Mouse (Mus musculus): Measurements from ENCODE around the gene Lsm14a. TPM values are rescaled to one million over a fixed set of nuclear protein-coding genes. Genes with fewer than 3 reads are reported as not detected.
A peak's percentile ranks its signal among the peaks of the same experiment; 100 is the strongest.

The Lsm14a gene
- 38.2 and 38.7 TPM in 2 replicates for polyA plus RNA-seq (2014; fragmentation: Nextera tagmentation; extraction: Ambion mirVana)

DNA sequence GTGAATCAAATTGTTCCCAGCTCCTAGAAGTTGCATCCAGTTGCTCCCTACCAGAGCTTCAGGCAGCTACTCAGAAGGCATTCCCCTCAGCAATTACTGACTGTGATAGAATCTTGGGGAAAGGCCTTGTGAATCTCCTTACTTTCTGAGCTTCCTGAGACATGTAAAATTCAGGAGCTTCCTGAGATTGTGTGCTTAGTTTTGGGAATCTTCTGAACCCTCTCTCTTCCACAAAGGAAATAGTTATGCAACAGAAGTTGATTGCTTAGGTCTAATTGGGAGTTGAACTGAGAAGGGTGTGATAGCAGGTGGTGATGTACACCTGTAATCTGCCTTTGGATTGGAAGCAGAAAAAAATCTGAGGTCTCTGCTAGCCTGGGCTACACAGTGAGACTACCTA is at the start of gene Lsm14a:
Gene Lsm14a (minus strand): TSS at position 101 of the 400 bp plus-strand sequence.
- DNase-seq (ENCODE audit: low spot score) (no peak), ATAC-seq (ENCODE audit: low FRiP score) (no peak)

DNA sequence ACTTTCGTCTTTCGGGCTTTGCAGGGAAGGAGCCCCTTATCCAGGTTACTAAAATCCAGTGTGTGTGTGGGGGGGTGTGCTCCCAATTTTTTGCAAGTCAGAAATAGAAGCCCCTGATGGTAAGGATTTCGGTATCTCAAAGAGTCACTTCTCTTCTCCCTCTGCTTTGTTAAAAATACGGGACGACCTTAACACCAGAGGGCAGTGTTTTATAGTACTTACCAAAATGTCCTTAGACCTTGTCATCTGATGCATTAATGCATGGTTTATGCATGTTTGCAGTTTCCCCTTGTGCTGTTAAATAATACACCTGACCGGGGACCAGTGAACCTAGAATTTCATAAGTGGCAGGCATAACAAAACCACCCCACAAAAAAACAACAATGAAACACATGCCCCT is 45.8 kb upstream of the Lsm14a start:
- DNase-seq (ENCODE audit: low spot score) (peak; percentile 80), ATAC-seq (ENCODE audit: low FRiP score) (no peak)
- Histone ChIP-seq H3K4me2 (replicated peaks) (no peak overlapping the region), H3K27ac (no peak overlapping the region), H3K4me3 (replicated peaks; ENCODE audit: low read length) (no peak overlapping the region), H3K4me1 (replicated peaks; ENCODE audit: control insufficient read depth, insufficient read depth, low read length) (no peaks in the 10 kb centered on the region), H3K9me3 (ENCODE audit: control insufficient read depth, low read length) (no peaks in the 10 kb centered on the region), H3K36me3 (replicated peaks; ENCODE audit: control insufficient read depth, insufficient read depth) (no peaks in the 10 kb centered on the region), H3K9ac (no peak overlapping the region), H3K27me3 (ENCODE audit: control insufficient read depth, insufficient read depth, low read length) (no peaks in the 10 kb centered on the region)
- WGBS: 35% methylated on average over 6 of the region's 6 CpGs

More for the DNA sequence above, at the start of gene Lsm14a:
- H3K9ac ChIP-seq: no peak within 1 kb of the TSS
- H3K4me1 ChIP-seq (replicated peaks; ENCODE audit: control insufficient read depth, insufficient read depth, low read length): peaks cover 15% of the 10 kb centered on the region
- no peak within 1 kb of the TSS for H3K27ac ChIP-seq
- H3K27me3 ChIP-seq (ENCODE audit: control insufficient read depth, insufficient read depth, low read length): no peaks in the 10 kb centered on the region
- no peak within 1 kb of the TSS for H3K4me2 ChIP-seq (replicated peaks)
- no peak within 1 kb of the TSS for H3K4me3 ChIP-seq (replicated peaks; ENCODE audit: low read length)
- no peaks in the 10 kb centered on the region for H3K36me3 ChIP-seq (replicated peaks; ENCODE audit: control insufficient read depth, insufficient read depth)
- no peaks in the 10 kb centered on the region for H3K9me3 ChIP-seq (ENCODE audit: control insufficient read depth, low read length)

DNA sequence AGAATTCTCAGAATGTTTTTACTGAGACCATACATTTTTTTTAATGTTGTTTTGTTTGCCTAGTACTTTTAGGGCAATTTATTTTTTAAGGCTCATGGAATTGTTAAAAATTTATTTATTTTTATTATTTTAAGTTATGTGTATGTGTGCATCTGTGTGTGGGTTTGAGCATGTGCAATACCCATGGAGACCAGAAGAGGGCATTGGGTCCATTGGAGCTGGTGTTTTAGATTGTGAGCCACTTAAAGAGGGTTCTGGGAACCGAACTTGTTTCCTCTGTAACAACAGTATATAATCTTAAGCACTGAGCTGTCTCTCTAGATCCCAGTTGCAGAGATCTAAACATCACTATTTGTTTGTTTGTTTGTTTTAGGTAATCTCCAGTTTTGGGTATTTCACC is 40.5 kb upstream of the Lsm14a start:
- no peaks in the 10 kb centered on the region for H3K4me1 ChIP-seq (replicated peaks; ENCODE audit: control insufficient read depth, insufficient read depth, low read length)
- no peaks in the 10 kb centered on the region for H3K36me3 ChIP-seq (replicated peaks; ENCODE audit: control insufficient read depth, insufficient read depth)
- H3K27ac ChIP-seq: no peak overlapping the region
- no peak overlapping the region for H3K9ac ChIP-seq
- H3K4me2 ChIP-seq (replicated peaks): no peak overlapping the region
- no peak overlapping the region for H3K4me3 ChIP-seq (replicated peaks; ENCODE audit: low read length)
- 93% methylated on average over 1 of the region's 1 CpGs for whole genome bisulfite sequencing
- ATAC-seq (ENCODE audit: low FRiP score): no peak
- H3K27me3 ChIP-seq (ENCODE audit: control insufficient read depth, insufficient read depth, low read length): no peaks in the 10 kb centered on the region
- DNase-seq (ENCODE audit: low spot score): no peak
- no peaks in the 10 kb centered on the region for H3K9me3 ChIP-seq (ENCODE audit: control insufficient read depth, low read length)

DNA sequence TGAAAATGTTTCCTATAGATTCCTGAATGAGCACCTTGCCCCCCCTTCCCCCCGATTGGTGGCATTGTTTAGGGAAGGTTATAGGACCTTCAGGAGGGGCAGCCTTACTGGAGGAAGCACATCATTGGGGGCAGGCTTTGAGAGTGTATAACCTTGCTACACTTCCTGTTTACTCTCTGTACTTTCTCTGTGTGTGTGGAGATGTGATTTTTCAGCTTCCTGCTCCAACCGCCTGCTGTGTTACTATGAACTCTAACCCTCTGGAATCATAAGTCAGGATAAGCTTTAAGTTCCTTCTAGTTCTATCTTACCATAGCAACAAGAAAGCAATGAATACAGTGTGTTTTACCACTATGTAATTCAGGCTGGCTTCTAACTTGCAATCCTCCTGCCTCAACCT is 28.1 kb upstream of the Lsm14a start:
- DNase-seq (ENCODE audit: low spot score) (no peak), ATAC-seq (ENCODE audit: low FRiP score) (no peak)
- H3K9ac ChIP-seq: no peak overlapping the region
- H3K27me3 ChIP-seq (ENCODE audit: control insufficient read depth, insufficient read depth, low read length): no peaks in the 10 kb centered on the region
- no peaks in the 10 kb centered on the region for H3K36me3 ChIP-seq (replicated peaks; ENCODE audit: control insufficient read depth, insufficient read depth)
- no peak overlapping the region for H3K4me2 ChIP-seq (replicated peaks)
- H3K4me1 ChIP-seq (replicated peaks; ENCODE audit: control insufficient read depth, insufficient read depth, low read length): no peaks in the 10 kb centered on the region
- no peak overlapping the region for H3K27ac ChIP-seq
- no peaks in the 10 kb centered on the region for H3K9me3 ChIP-seq (ENCODE audit: control insufficient read depth, low read length)
- WGBS: 82% methylated on average over 2 of the region's 2 CpGs
- no peak overlapping the region for H3K4me3 ChIP-seq (replicated peaks; ENCODE audit: low read length)

DNA sequence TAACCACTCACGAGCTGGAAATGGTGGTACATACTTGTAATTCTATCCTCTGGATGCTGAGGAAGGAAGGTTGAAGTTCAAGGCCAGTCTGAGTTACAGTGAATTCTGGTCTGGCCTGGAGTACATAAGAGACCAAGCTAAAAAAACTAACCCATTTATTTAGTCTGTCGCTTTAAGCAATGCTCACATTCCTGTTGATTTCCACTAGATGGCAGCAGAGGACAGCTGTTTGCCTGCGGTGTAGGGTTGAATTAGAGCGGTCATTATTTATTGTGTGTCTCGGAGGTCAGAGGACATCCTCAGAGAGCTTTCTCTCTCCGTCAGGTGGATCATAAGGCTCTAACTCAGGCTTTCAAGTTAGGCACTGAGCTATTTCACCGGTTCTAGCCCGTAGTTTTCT is 14.4 kb upstream of the Lsm14a start:
- H3K9ac ChIP-seq: 0 out of 2 replicates have a peak overlapping the region, but pooled peaks have one; percentile 34
- ATAC-seq (ENCODE audit: low FRiP score) (peak; percentile 69; the same call in 1 of the 2 replicates), DNase-seq (ENCODE audit: low spot score) (peak; percentile 86)
- H3K4me2 ChIP-seq (replicated peaks): peak overlapping the region; percentile 38
- H3K27ac ChIP-seq: no peak overlapping the region
- H3K27me3 ChIP-seq (ENCODE audit: control insufficient read depth, insufficient read depth, low read length): no peaks in the 10 kb centered on the region
- H3K4me1 ChIP-seq (replicated peaks; ENCODE audit: control insufficient read depth, insufficient read depth, low read length): no peaks in the 10 kb centered on the region
- 10% methylated on average over 8 of the region's 8 CpGs for WGBS
- no peaks in the 10 kb centered on the region for H3K9me3 ChIP-seq (ENCODE audit: control insufficient read depth, low read length)
- no peaks in the 10 kb centered on the region for H3K36me3 ChIP-seq (replicated peaks; ENCODE audit: control insufficient read depth, insufficient read depth)
- H3K4me3 ChIP-seq (replicated peaks; ENCODE audit: low read length): no peak overlapping the region

DNA sequence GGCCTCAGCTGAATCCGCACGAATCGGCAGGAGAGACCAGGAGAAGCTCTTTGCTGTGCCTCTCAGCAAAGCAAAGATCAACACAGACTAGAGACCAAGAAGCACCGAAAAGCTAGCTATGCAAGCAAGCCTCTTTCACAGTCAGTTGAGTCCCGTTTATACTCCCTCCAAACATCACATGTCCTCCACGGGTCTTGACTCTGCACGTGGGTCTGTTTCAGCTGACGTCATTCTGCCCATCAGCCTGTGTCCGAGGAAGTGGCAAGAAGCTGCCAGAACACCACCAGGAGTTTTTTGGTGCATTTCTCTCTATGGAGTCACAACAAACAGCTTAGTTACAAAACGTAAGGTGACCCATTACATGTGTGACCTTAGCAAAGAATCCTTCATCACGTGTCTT is 10.8 kb upstream of the Lsm14a start:
- 79% methylated on average over 11 of the region's 11 CpGs for WGBS
- H3K9ac ChIP-seq: no peak overlapping the region

DNA sequence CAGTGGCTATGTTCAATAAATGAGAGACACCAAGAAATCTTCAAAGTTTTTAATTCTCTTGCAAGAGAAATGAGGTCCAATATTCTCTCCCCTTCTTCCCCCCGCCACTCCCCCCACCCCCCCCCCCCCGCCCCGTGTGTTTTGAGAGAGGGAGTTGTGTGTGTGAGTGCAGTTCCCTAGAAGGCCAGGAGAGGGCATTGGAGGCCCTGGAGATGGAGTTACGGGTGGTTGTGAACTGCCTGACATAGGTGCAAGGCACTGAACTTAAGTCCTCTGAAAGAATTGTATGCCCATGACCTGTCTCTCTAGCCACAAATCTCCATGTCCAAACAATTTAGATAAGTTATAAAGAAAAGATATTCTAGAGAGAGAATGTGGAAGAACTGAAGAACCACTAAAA is 7.0 kb upstream of the Lsm14a start:
- 53% methylated on average over 3 of the region's 4 CpGs for WGBS
- Histone ChIP-seq H3K36me3 (replicated peaks; ENCODE audit: control insufficient read depth, insufficient read depth) (no peaks in the 10 kb centered on the region), H3K4me1 (replicated peaks; ENCODE audit: control insufficient read depth, insufficient read depth, low read length) (no peaks in the 10 kb centered on the region), H3K4me3 (replicated peaks; ENCODE audit: low read length) (no peak overlapping the region), H3K9ac (no peak overlapping the region), H3K27me3 (ENCODE audit: control insufficient read depth, insufficient read depth, low read length) (no peaks in the 10 kb centered on the region), H3K9me3 (ENCODE audit: control insufficient read depth, low read length) (no peaks in the 10 kb centered on the region), H3K27ac (no peak overlapping the region), H3K4me2 (replicated peaks) (no peak overlapping the region)
- ATAC-seq (ENCODE audit: low FRiP score) (no peak), DNase-seq (ENCODE audit: low spot score) (no peak)

More for the DNA sequence above, 10.8 kb upstream of the Lsm14a start:
- H3K4me3 ChIP-seq (replicated peaks; ENCODE audit: low read length): no peak overlapping the region
- no peaks in the 10 kb centered on the region for H3K9me3 ChIP-seq (ENCODE audit: control insufficient read depth, low read length)
- H3K4me1 ChIP-seq (replicated peaks; ENCODE audit: control insufficient read depth, insufficient read depth, low read length): no peaks in the 10 kb centered on the region
- DNase-seq (ENCODE audit: low spot score): no peak
- no peak for ATAC-seq (ENCODE audit: low FRiP score)
- H3K27ac ChIP-seq: no peak overlapping the region
- H3K36me3 ChIP-seq (replicated peaks; ENCODE audit: control insufficient read depth, insufficient read depth): no peaks in the 10 kb centered on the region
- no peak overlapping the region for H3K4me2 ChIP-seq (replicated peaks)
- H3K27me3 ChIP-seq (ENCODE audit: control insufficient read depth, insufficient read depth, low read length): no peaks in the 10 kb centered on the region

DNA sequence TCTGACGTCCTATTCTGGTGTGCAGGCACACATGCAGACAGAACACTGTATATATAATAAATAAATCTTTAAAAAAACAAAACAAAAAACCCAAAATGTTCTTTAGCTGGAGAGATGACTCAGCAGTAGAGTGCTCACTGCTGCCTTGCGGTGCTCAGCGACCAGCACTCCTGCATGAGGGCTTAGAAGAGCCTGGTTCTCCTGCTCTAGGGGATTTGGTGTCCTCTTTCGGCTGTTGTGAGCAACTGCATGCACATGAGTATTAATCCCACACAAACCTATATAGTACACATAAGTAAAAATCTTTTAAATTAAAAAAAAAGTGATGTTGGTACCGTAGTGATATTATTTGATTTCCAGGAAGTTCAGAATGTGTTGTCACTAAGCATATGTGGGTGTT is 5.7 kb upstream of the Lsm14a start:
- Histone ChIP-seq H3K9ac (no peak overlapping the region), H3K9me3 (ENCODE audit: control insufficient read depth, low read length) (no peaks in the 10 kb centered on the region), H3K4me3 (replicated peaks; ENCODE audit: low read length) (no peak overlapping the region), H3K36me3 (replicated peaks; ENCODE audit: control insufficient read depth, insufficient read depth) (no peaks in the 10 kb centered on the region), H3K27ac (no peak overlapping the region), H3K27me3 (ENCODE audit: control insufficient read depth, insufficient read depth, low read length) (no peaks in the 10 kb centered on the region), H3K4me1 (replicated peaks; ENCODE audit: control insufficient read depth, insufficient read depth, low read length) (no peaks in the 10 kb centered on the region), H3K4me2 (replicated peaks) (no peak overlapping the region)
- DNase-seq (ENCODE audit: low spot score) (no peak), ATAC-seq (ENCODE audit: low FRiP score) (no peak)
- 81% methylated on average over 5 of the region's 5 CpGs for WGBS

DNA sequence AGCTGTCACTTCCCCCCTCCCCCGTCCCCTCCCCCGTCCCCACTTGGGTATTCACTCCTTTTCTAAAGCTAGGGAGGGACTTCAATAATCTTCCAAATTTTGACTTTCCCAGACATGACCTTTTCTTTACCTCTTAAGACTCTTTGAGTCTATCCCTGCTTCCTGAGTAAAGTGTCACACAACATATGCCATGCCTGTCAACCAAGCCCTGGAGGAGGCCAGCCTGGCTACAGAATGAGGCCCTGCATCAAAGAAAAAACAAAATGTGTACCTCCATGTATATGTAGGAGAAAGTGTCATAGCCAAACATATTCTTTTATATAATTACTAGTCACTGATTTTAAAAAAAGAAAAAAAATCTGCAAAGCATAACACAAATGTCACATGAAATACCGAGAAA is 3.7 kb upstream of the Lsm14a start:
- H3K9me3 ChIP-seq (ENCODE audit: control insufficient read depth, low read length): no peaks in the 10 kb centered on the region
- 85% methylated on average over 3 of the region's 3 CpGs for WGBS
- DNase-seq (ENCODE audit: low spot score): no peak

DNA sequence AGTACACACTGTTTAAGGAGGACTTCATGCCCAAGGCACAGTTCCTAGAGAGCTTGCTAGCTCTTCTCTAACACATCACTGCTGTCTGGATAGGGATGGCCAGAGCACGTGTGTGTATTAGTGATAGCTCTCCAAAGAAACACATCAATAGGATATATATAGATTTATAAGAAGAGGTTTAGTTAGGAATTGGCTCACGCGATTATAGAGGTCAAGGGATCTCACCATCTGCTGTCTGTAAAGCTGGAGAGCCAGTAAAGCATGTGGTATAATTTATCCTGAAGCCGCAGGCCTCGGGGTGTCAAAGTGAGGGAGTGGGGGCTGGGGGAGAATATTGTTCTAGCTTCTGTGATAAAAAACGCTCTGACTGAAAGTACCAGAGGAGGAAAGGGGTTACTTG is 2.6 kb upstream of the Lsm14a start:
- Histone ChIP-seq H3K27me3 (ENCODE audit: control insufficient read depth, insufficient read depth, low read length) (no peaks in the 10 kb centered on the region), H3K4me2 (replicated peaks) (no peak overlapping the region), H3K4me3 (replicated peaks; ENCODE audit: low read length) (no peak overlapping the region), H3K27ac (no peak overlapping the region), H3K9ac (no peak overlapping the region), H3K4me1 (replicated peaks; ENCODE audit: control insufficient read depth, insufficient read depth, low read length) (peaks cover 5% of the 10 kb centered on the region), H3K9me3 (ENCODE audit: control insufficient read depth, low read length) (no peaks in the 10 kb centered on the region), H3K36me3 (replicated peaks; ENCODE audit: control insufficient read depth, insufficient read depth) (no peaks in the 10 kb centered on the region)
- no peak for ATAC-seq (ENCODE audit: low FRiP score)
- no peak for DNase-seq (ENCODE audit: low spot score)
- WGBS: 73% methylated on average over 6 of the region's 6 CpGs

More for the DNA sequence above, 3.7 kb upstream of the Lsm14a start:
- Histone ChIP-seq H3K4me1 (replicated peaks; ENCODE audit: control insufficient read depth, insufficient read depth, low read length) (no peaks in the 10 kb centered on the region), H3K36me3 (replicated peaks; ENCODE audit: control insufficient read depth, insufficient read depth) (no peaks in the 10 kb centered on the region), H3K4me2 (replicated peaks) (no peak overlapping the region), H3K9ac (no peak overlapping the region), H3K4me3 (replicated peaks; ENCODE audit: low read length) (no peak overlapping the region), H3K27me3 (ENCODE audit: control insufficient read depth, insufficient read depth, low read length) (no peaks in the 10 kb centered on the region), H3K27ac (no peak overlapping the region)
- no peak for ATAC-seq (ENCODE audit: low FRiP score)

Data from hindbrain, embryonic 14.5 days (tissue).